Mouse (Mus musculus) thymus, adult 2 months (tissue): Measurements from ENCODE around the gene Olfr420.

Experiments
- CTCF ChIP-seq: fragments of 200-500 bp; IDR thresholded peaks from 2 replicates; pipeline ENCODE4 v1.5.1; 2012; ENCODE audit warnings: mild to moderate bottlenecking, control low read depth, low read length, moderate library complexity, borderline replicate concordance; ENCODE audit not compliant: control insufficient read depth, poor library complexity, insufficient read depth; ENCODE audit errors: extremely low read depth
- POLR2A ChIP-seq: fragments of 200-500 bp; IDR thresholded peaks from 2 replicates; pipeline ENCODE4 v1.6.1; 2012; ENCODE audit warnings: mild to moderate bottlenecking, low read length, control low read depth, moderate library complexity; ENCODE audit not compliant: control insufficient read depth, poor library complexity, insufficient read depth; ENCODE audit errors: extremely low read depth

DNA sequence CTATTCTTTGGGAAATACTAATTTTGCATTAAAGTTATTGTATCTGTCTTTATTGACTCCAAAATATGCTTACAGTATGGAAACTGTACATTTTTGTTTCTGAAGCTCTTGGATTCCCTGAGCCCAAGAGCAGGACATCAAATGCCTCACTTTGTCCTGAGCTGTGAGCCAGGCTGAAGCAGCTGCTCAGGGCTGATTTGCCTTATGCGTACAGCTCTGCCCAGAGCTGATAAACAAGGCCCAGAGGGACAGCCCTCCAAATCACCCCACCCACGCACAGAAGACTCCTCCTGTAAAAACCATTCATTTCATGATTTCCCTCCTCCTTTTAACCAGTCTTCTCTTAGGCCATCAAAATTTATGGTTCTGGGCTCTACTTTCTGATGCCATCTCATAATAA is 16.1 kb downstream of the Olfr420 start:
- TF ChIP-seq POLR2A (no peak), CTCF (no peak)
